Mouse (Mus musculus) left cerebral cortex, postnatal 36 days (tissue): ENCODE results near the gene Fubp3. TPM values are rescaled to one million over a fixed set of nuclear protein-coding genes. Genes with fewer than 3 reads are reported as not detected.
A peak's percentile ranks its signal among the peaks of the same experiment; 100 is the strongest.

ENCODE experiments used
- DNase-seq, 2 experiments: peaks; one replicate each; pipeline ENCODE4 v3.0.0; 2021 to 2022; ENCODE audit warnings: low spot score in 2 of 2, mixed read lengths in 1 of 2
- intact Hi-C: fragments of 180-260 bp; cut with DNase I; formaldehyde crosslinking; loops from one replicate; pipeline ENCODE4 v1.15.1; 2025
- total RNA-seq, 2 experiments: library from RNA; stranded (reverse); gene quantifications; 2 replicates each; pipeline ENCODE4 v1.2.3; 2021

Gene Fubp3
- total RNA-seq, 2 experiments from 2014 or later = 38.1 to 51.7 TPM

- DNase-seq = no peak
- intact Hi-C loops = no loop called here
These were observed 41.3 kb downstream of the Fubp3 start for GRCm38 (mm10) chr2:31613781-31614180.

- DNase-seq = no peak
- intact Hi-C loops = no loop called here
These were observed 46.2 kb downstream of the Fubp3 start for GRCm38 (mm10) chr2:31618484-31619161.

GRCm38 (mm10) chr2:31619208-31619607, 46.8 kb downstream of the Fubp3 start:
- DNase-seq = no peak
- intact Hi-C loops = no loop called here

GRCm38 (mm10) chr2:31633531-31633930, 61.1 kb downstream of the Fubp3 start:
- intact Hi-C loops = no loop called here
- DNase-seq = no peak

- intact Hi-C loops = no loop called here
- no peak for DNase-seq
These were observed 63.1 kb downstream of the Fubp3 start for GRCm38 (mm10) chr2:31635281-31636137.

- intact Hi-C loops = no loop called here
These were observed 63.8 kb downstream of the Fubp3 start for GRCm38 (mm10) chr2:31636138-31636741.

GRCm38 (mm10) chr2:31636742-31637141, 64.3 kb downstream of the Fubp3 start:
- DNase-seq = no peak
- intact Hi-C loops = no loop called here

More at GRCm38 (mm10) chr2:31636138-31636741, 63.8 kb downstream of the Fubp3 start:
- no peak for DNase-seq

GRCm38 (mm10) chr2:31637311-31637710, 64.9 kb downstream of the Fubp3 start:
- no peak for DNase-seq
- intact Hi-C loops = no loop called here

- no peak for DNase-seq
- intact Hi-C loops = no loop called here
These were observed 65.4 kb downstream of the Fubp3 start for GRCm38 (mm10) chr2:31637807-31638206.

- intact Hi-C loops = no loop called here
These were observed 66.4 kb downstream of the Fubp3 start for GRCm38 (mm10) chr2:31638581-31639465.

GRCm38 (mm10) chr2:31639466-31639760, 67.0 kb downstream of the Fubp3 start:
- no peak for DNase-seq
- intact Hi-C loops = no loop called here

More at GRCm38 (mm10) chr2:31638581-31639465, 66.4 kb downstream of the Fubp3 start:
- DNase-seq = no peak

- intact Hi-C loops = no loop called here
- DNase-seq = no peak
These were observed 67.6 kb downstream of the Fubp3 start, which contains the start of gene Prdm12 for GRCm38 (mm10) chr2:31639901-31640608. Gene Prdm12 (plus strand): TSS chr2:31640037.

- intact Hi-C loops = no loop called here
- no peak for DNase-seq
These were observed 68.4 kb downstream of the Fubp3 start for GRCm38 (mm10) chr2:31640609-31641507.

- intact Hi-C loops = no loop called here
- DNase-seq = no peak
These were observed 69.0 kb downstream of the Fubp3 start for GRCm38 (mm10) chr2:31641508-31641830.

- intact Hi-C loops = no loop called here
- DNase-seq = no peak
These were observed 69.5 kb downstream of the Fubp3 start for GRCm38 (mm10) chr2:31641929-31642328.

- peak; percentile 84 to 89 for DNase-seq
- intact Hi-C loops = loop anchor here (1.0 to 5.0 kb wide), 2 partner anchors 82 to 171 kb away; partner anchors contain the start of gene Fubp3
These were observed 81.8 kb downstream of the Fubp3 start for GRCm38 (mm10) chr2:31653971-31654853.
